Mouse (Mus musculus): ENCODE data around the gene Yaf2. TPM values are rescaled to one million over a fixed set of nuclear protein-coding genes. Genes with fewer than 3 reads are reported as not detected.

Yaf2 gene
- 15.9 and 17.9 TPM in 2 replicates for polyA plus RNA-seq (2012; rRNA removed)

GRCm38 (mm10) chr15:93336925-93337761 is at the start of gene Yaf2:
Gene Yaf2, minus strand, starts transcription at chr15:93336935.

GRCm38 (mm10) chr15:93274679-93275583 is 61.8 kb downstream of the Yaf2 start, which contains the start of gene Gxylt1:
Gene Gxylt1, minus strand, starts transcription at chr15:93275179.

Other genes starting within 250 kb of the Yaf2 start
- gene Gxylt1, start 61.8 kb downstream of the Yaf2 start, polyA plus RNA-seq (2012; rRNA removed): 2.6 and 2.7 TPM in 2 replicates
- gene Zcrb1, start 61.4 kb upstream of the Yaf2 start, polyA plus RNA-seq (2012; rRNA removed): 23.9 and 26.2 TPM in 2 replicates
- gene Pphln1, start 61.4 kb upstream of the Yaf2 start, polyA plus RNA-seq (2012; rRNA removed): 3.5 and 4.2 TPM in 2 replicates

Data from colon, adult 2 months (tissue).